Mouse (Mus musculus) heart, postnatal 0 days (tissue): Measurements from ENCODE around the gene Gys1.

ENCODE experiments used
- CTCF ChIP-seq: IDR thresholded peaks from 2 replicates; pipeline ENCODE4 v1.5.1; 2016; ENCODE audit warnings: antibody characterized with exemption, control low read depth, low read depth
- EP300 ChIP-seq: IDR thresholded peaks from 2 replicates; pipeline ENCODE4 v1.6.1; 2016; ENCODE audit warnings: antibody characterized with exemption, low read depth

GRCm38 (mm10) chr7:45395578-45396336 is 38.9 kb upstream of the Gys1 start, which contains the start of gene Snrnp70:
- TF ChIP-seq CTCF (no peak), EP300 (no peak)
